Mouse (Mus musculus) inflammation-experienced regulatory T-cells, adult 16 weeks (primary cell): ENCODE data around the gene Mat1a. TPM values are rescaled to one million over a fixed set of nuclear protein-coding genes. Genes with fewer than 3 reads are reported as not detected.

Experiments
- polyA plus RNA-seq: library from polyadenylated mRNA; unstranded; fragments of 100-300 nt; shearing (Covaris generic); gene quantifications from one replicate; pipeline ENCODE4 v1.2.1, GENCODE M21; 2017

The Mat1a gene
- polyA plus RNA-seq, result not detected

DNA sequence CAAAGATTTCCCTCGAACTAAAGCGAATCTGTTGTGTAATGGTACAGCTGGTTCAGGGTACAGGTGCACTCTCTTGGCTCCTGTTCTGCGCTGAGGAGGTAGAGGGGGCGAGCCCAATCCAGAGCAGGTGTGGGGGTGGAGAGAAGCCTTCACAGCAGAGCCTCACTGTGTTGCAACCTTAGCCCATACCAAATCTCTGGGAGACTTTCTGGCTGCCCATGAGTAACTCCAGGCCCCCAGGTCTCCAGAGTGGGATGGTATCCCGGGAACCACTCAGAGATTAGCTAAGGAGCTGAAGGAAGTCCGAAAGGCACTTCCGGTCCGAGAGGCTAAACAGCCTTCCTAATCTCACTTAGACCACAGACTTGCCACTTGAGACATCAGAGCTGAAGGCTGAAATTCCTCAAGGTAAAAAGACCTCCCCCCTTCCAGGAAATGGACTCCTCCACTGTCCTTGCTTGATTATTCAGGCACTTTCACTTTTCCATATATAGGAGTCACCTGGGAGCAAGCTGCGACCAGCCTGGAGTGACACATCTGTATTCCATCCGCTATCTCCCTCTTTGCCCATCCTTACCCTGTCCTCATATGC is at the start of gene Mat1a:
Gene Mat1a, plus strand, starts transcription at position 183 of the 592 bp plus-strand sequence.

DNA sequence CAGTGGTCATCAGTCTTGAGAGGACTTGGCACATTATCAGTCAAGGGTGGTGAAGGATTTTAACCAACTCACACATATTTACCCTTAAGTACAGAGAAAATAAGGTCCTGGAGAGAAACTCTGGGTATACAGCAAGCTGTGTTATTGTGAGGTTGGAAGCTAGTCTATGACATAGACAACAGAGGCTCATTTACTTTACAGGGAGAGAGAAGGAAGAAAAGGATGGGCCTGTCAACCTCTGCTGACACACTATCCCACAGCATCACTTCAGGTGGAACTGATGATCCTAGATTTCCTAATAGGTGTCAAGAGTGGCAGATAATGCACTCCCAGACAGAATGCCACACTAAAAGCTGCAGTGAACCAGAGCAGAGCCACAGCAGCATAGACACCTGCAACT is 35.7 kb upstream of the Mat1a start, which contains the start of gene Dydc2:
Gene Dydc2, minus strand, starts transcription at position 101 of the 400 bp plus-strand sequence.

GRCm38 (mm10) chr14:41072229-41072943 is 32.4 kb upstream of the Mat1a start, which contains the start of gene Dydc1:
Gene Dydc1, plus strand, starts transcription at chr14:41072911.

GRCm38 (mm10) chr14:41131540-41131939 is 26.7 kb downstream of the Mat1a start, which contains the start of gene Sftpa1:
Gene Sftpa1, plus strand, starts transcription at chr14:41131782.

GRCm38 (mm10) chr14:41151220-41151898 is 46.5 kb downstream of the Mat1a start, which contains the start of gene Mbl1:
Gene Mbl1, plus strand, starts transcription at chr14:41151458.

Other genes with a start within 250 kb of the Mat1a start
- 0.67 TPM for gene Sh2d4b, start 211.8 kb upstream of the Mat1a start, polyA plus RNA-seq
- 128 TPM for gene Tspan14, start 138.2 kb upstream of the Mat1a start, polyA plus RNA-seq
- gene Fam213a, start 91.2 kb upstream of the Mat1a start, polyA plus RNA-seq, result 15.9 TPM
- not detected for gene Dydc2, start 35.8 kb upstream of the Mat1a start, polyA plus RNA-seq
- not detected for gene Dydc1, start 32.1 kb upstream of the Mat1a start, polyA plus RNA-seq
- gene Sftpa1, start 26.7 kb downstream of the Mat1a start, polyA plus RNA-seq, result not detected
- gene Mbl1, start 46.4 kb downstream of the Mat1a start, polyA plus RNA-seq, result not detected
- gene Sftpd, start 80.1 kb downstream of the Mat1a start, polyA plus RNA-seq, result not detected
- not detected for gene Gm2832, start 173.8 kb downstream of the Mat1a start, polyA plus RNA-seq
- 0.88 TPM for gene Gm5798, start 243.6 kb downstream of the Mat1a start, polyA plus RNA-seq